Mouse (Mus musculus): Measurements from ENCODE around the gene Gpsm2. TPM values are rescaled to one million over a fixed set of nuclear protein-coding genes. Genes with fewer than 3 reads are reported as not detected.

Gpsm2 gene
- total and polyA plus RNA-seq, 3 experiments: 9.7 to 11.2 (median 10.4) TPM

GRCm38 (mm10) chr3:108744060-108744459 lies 22.0 kb upstream of the Gpsm2 start:
- in situ Hi-C loops (cut with MboI; ENCODE audit: low pct_ligation_motif_present, low pct_unique_long_range_greater_than_20kb, low sequenced_read_pairs): no loop called here

DNA sequence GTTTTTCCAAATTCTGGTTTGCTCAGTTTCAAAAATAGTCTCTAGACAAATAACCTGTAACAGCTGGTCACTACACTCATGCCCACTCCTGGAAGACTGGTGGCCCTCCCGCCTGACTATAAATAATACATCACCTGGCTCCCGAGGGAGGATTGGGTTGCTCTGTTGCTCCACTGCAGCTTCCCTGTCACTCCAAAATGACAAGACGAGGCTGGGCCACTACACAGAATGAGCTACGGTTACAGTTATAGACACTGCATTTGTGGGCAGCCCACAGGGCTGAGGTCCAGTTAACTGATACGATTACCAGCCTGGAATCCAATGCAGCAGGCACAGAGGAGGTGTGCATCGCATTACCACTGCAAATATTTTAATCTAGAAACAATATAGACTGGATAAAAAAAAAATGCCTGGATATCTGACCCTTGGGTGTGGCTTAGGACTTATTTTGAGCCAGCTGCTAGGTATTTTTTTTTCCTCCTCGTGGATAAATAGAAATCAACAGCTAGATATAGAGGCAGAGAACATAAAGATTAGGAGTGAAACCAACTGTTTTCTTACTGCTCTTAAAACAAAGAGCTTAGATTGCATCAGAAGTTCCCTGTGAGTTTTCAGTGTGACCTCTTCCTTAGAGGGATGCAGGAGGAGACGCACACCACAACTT lies 17.1 kb upstream of the Gpsm2 start, which contains the start of gene Aknad1:
Gene Aknad1, plus strand, starts transcription at position 614 of the 664 bp plus-strand sequence.
- dilution Hi-C loops (cut with MboI; ENCODE audit: extremely low pct_ligation_motif_present, extremely low pct_unique_long_range_greater_than_20kb, low sequenced_read_pairs): no loop called here
- no peak for TF ChIP-seq KAT2A (IDR thresholded peaks at IDR 0.05; ENCODE audit: insufficient replicate concordance, low read length)
- no peak for TF ChIP-seq RAD21 (IDR thresholded peaks at IDR 0.05; ENCODE audit: low read depth, low read length)
- TF ChIP-seq ZNF384 (IDR thresholded peaks at IDR 0.05; ENCODE audit: low read depth, low read length): no peak
- no peak for TF ChIP-seq SIN3A (IDR thresholded peaks at IDR 0.05; ENCODE audit: low read length)
- TF ChIP-seq ZKSCAN1 (IDR thresholded peaks at IDR 0.05; ENCODE audit: borderline replicate concordance, low read depth, low read length): no peak
- no peak for TF ChIP-seq HCFC1 (IDR thresholded peaks at IDR 0.05; ENCODE audit: low read depth, low read length)
- TF ChIP-seq NRF1 (IDR thresholded peaks at IDR 0.05; ENCODE audit: low read depth, low read length): no peak
- no peak for TF ChIP-seq MAX (IDR thresholded peaks at IDR 0.05; ENCODE audit: low read length)
- TF ChIP-seq JUND (conservative IDR thresholded peaks at IDR 0.05; ENCODE audit: low read depth, low read length): no peak
- TF ChIP-seq TBP (conservative IDR thresholded peaks at IDR 0.05; ENCODE audit: low read depth, low read length): no peak
- TF ChIP-seq POLR2A (IDR thresholded peaks at IDR 0.05; ENCODE audit: low read depth, low read length): no peak
- no peak for DNase-seq (ENCODE audit: extremely low read depth)
- Histone ChIP-seq H3K79me2 (replicated peaks; ENCODE audit: control insufficient read depth, extremely low read depth, insufficient read depth, poor library complexity, severe bottlenecking) (no peaks in the 10 kb centered on the region), H3K27me3 (replicated peaks) (peaks cover 16% of the 10 kb centered on the region), H3K36me3 (replicated peaks in 1 of 2; ENCODE audit: control insufficient read depth in 1 of 2, insufficient read depth in 1 of 2, low read length in 1 of 2) (no peaks in the 10 kb centered on the region), H3K27ac (ENCODE audit: insufficient read depth, low read depth) (no peak within 1 kb of the TSS), H3K4me1 (ENCODE audit: control insufficient read depth in 1 of 2, insufficient read depth in 2 of 2) (peaks cover 6 to 27% of the 10 kb centered on the region in 2 experiments), H3K9ac (ENCODE audit: insufficient read depth, low read depth) (no peak within 1 kb of the TSS), H3K9me3 (replicated peaks; ENCODE audit: low read length) (peaks cover 2% of the 10 kb centered on the region), H3K4me3 (replicated peaks in 1 of 3; ENCODE audit: low read depth in 2 of 3, low read length in 2 of 3, poor library complexity in 1 of 3) (no peak within 1 kb of the TSS), H3K4me2 (ENCODE audit: insufficient read depth, low read depth, poor library complexity, severe bottlenecking) (no peak within 1 kb of the TSS)
- in situ Hi-C loops (cut with MboI; ENCODE audit: low pct_ligation_motif_present, low pct_unique_long_range_greater_than_20kb, low sequenced_read_pairs): no loop called here

More at GRCm38 (mm10) chr3:108744060-108744459, 22.0 kb upstream of the Gpsm2 start:
- Histone ChIP-seq H3K27ac (ENCODE audit: insufficient read depth, low read depth) (no peak overlapping the region), H3K9ac (ENCODE audit: insufficient read depth, low read depth) (no peak overlapping the region), H3K9me3 (replicated peaks; ENCODE audit: low read length) (no peaks in the 10 kb centered on the region), H3K4me3 (replicated peaks in 1 of 3; ENCODE audit: low read depth in 2 of 3, low read length in 2 of 3, poor library complexity in 1 of 3) (no peak overlapping the region), H3K4me1 (ENCODE audit: control insufficient read depth in 1 of 2, insufficient read depth in 2 of 2) (peaks cover 1 to 3% of the 10 kb centered on the region in 2 experiments; a peak in 2 of 4 replicates), H3K4me2 (ENCODE audit: insufficient read depth, low read depth, poor library complexity, severe bottlenecking) (no peak overlapping the region), H3K36me3 (replicated peaks in 1 of 2; ENCODE audit: control insufficient read depth in 1 of 2, insufficient read depth in 1 of 2, low read length in 1 of 2) (no peaks in the 10 kb centered on the region), H3K79me2 (replicated peaks; ENCODE audit: control insufficient read depth, extremely low read depth, insufficient read depth, poor library complexity, severe bottlenecking) (no peaks in the 10 kb centered on the region), H3K27me3 (replicated peaks) (peaks cover 19% of the 10 kb centered on the region)
- TF ChIP-seq JUN (IDR thresholded peaks at IDR 0.05; ENCODE audit: insufficient read depth, low read depth, low read length) (no peak), ELF1 (IDR thresholded peaks at IDR 0.05; ENCODE audit: low read depth, low read length) (no peak), GABPA (IDR thresholded peaks at IDR 0.05; ENCODE audit: insufficient replicate concordance, low read depth, low read length) (no peak)
- no peak for DNase-seq (ENCODE audit: extremely low read depth)
- dilution Hi-C loops (cut with MboI; ENCODE audit: extremely low pct_ligation_motif_present, extremely low pct_unique_long_range_greater_than_20kb, low sequenced_read_pairs): no loop called here
